Mouse (Mus musculus): ENCODE data around the gene Pcsk5. TPM values are rescaled to one million over a fixed set of nuclear protein-coding genes. Genes with fewer than 3 reads are reported as not detected.

Gene Pcsk5
- total RNA-seq, 2 experiments from 2014 or later = 18.1 to 18.5 TPM

DNA sequence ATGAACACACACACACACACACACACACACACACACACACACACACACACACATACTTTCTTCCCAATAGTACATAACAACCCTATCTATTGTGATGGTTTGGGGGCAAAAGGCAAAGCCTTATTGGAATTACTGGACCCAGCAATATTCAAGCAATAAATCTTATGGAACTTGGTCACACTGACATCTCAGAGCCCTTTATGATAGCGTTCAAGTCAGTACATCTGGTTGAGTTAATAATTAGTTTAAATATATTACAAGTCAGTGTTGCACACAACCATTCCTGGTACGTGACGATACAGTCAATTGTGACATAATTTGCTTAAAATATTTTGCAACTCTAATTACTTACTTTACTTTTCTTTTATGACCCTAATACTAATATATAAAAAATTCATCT, 22.4 kb downstream of the Pcsk5 start:
- intact Hi-C loops (cut with DNase I) = no loop called here
- DNase-seq (ENCODE audit: extremely low spot score in 1 of 2, low spot score in 2 of 2) = no peak

DNA sequence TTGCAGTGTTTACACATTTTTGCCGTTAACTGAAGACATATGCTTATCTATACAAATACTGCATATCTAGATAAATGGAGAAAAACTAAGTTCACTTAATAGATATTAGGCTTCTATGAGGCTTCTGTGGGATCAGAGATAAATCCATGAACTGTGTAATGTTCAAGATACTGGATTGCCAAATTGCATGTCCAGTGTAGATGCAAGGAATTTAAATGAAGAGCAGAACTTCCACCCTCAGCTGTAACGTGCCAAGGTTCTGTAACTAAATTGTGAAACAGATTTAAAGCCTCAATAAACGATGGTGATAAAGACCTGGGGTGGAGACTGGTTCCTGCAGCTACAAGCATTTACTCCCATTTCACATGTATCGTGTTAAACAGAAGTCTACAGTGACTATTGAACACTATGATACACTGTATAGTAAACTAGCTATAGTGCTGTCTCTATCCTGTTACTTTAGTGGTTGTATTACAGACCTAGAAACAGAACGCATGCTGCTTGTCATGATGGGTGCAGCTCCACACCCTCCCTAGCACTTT, 23.9 kb downstream of the Pcsk5 start:
- DNase-seq (ENCODE audit: extremely low spot score in 1 of 2, low spot score in 2 of 2) = no peak
- intact Hi-C loops (cut with DNase I) = no loop called here

DNA sequence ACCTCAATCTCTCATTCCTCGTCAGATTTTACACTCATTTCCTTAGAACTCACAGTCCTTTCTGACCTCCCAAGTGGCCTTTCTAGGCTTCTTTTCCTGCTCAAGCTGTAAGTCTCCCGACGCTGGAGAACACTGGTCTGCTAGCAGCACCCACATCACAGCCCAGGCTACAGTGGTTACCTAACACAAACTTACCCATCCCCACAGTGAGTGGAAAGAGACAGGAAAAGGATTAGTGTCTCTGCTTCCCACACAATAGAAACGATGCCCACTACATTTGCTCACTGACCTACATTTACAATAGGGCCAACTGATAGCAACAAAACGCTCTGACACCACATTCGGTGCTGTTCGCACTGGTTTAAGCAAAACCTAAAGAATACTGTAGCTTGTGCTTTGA, 24.8 kb downstream of the Pcsk5 start:
- DNase-seq (ENCODE audit: extremely low spot score in 1 of 2, low spot score in 2 of 2) = no peak

DNA sequence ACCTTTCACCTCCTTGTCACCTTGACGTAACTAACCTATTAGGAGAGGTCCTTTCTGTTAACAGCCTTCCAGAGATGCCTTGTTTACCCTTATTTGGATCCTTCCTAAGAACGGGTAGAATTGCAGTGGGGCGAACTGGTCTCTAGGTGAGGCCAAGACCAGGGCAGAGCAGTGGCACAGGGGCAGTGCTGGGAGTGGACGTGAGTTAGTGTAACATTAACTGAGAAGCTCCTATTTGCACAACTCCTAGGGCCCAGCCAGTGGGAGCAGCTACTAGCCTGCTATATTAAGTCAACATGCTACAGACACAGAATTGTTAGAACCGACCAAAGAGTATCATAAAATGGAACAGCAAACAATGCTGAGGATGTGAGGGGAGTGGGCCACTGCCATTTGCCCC, 30.8 kb downstream of the Pcsk5 start:
- intact Hi-C loops (cut with DNase I) = no loop called here
- no peak for DNase-seq (ENCODE audit: extremely low spot score in 1 of 2, low spot score in 2 of 2)

More for the DNA sequence above, 24.8 kb downstream of the Pcsk5 start:
- intact Hi-C loops (cut with DNase I) = no loop called here

DNA sequence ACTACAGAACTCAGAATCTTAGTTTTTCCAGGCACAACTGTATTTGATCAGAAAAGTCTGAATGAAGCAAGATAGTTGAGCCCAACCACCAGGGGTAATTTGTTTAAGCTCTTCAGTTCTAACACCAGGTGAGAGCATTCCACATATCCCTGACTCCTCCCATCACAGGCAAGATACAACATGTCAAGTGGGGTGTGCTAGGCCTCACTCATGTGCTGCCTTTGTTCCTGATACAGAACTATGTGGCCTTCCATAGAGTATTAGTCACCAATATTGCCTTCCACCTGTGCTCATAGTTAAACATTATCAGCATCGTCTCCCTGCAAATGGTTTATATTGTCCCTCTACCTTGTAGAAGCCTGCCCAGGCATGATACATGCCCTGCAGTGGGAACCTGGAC, 36.6 kb downstream of the Pcsk5 start:
- no peak for DNase-seq (ENCODE audit: extremely low spot score in 1 of 2, low spot score in 2 of 2)
- intact Hi-C loops (cut with DNase I) = no loop called here

DNA sequence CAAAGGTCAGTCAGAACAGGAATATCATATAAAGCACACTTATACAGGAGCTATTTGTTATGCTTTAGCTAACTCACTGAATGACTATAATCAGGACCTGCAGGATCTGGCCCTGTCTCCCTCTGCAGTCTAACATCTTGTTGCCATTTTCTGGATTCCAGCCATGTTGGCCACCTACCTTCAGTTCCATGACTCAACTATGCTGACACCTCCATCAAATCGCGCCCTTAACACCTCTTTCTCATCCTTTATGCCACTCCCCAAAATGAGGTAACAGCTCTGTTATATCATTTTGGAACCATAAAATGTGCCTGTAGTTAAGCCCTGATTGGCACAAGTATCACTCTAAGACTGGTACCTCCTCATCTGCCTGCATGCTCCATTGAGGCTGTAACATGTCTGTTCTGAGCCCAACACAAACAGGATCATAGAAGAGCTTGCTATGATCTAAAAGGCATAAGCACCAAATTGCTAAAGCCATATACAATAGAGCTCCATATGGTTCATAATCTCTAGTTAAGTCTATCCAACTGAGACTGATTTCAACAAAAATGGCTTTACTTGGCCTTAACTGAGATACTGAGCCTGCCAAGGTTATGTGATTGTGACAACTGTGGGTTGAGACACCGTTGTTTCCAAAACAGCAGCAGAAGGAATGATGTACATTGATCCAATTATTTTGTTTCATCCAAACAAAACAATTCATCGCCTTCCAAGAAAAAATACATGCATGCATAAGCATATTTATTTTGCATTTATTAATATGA, 37.8 kb downstream of the Pcsk5 start:
- intact Hi-C loops (cut with DNase I) = no loop called here
- no peak for DNase-seq (ENCODE audit: extremely low spot score in 1 of 2, low spot score in 2 of 2)

DNA sequence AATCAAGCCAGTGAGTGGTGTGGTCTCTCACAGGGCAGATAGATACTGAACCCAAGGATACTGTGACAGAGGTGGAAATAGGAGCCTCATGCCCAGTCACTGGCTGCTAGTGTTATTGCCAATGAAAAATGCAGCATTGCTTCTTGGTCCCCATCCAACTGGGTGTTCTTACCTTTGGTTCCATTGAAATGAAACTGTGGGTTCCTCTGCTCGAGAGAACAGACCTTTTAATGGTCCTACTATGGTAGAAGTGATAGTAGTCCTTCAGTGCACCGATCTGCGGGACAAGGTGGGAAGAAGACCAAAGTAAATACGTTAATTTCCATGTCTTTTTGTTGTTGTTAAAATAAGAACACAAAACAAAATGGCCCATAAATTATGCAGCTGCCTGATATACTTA, 44.0 kb downstream of the Pcsk5 start:
- intact Hi-C loops (cut with DNase I) = no loop called here
- DNase-seq (ENCODE audit: extremely low spot score in 1 of 2, low spot score in 2 of 2) = no peak

DNA sequence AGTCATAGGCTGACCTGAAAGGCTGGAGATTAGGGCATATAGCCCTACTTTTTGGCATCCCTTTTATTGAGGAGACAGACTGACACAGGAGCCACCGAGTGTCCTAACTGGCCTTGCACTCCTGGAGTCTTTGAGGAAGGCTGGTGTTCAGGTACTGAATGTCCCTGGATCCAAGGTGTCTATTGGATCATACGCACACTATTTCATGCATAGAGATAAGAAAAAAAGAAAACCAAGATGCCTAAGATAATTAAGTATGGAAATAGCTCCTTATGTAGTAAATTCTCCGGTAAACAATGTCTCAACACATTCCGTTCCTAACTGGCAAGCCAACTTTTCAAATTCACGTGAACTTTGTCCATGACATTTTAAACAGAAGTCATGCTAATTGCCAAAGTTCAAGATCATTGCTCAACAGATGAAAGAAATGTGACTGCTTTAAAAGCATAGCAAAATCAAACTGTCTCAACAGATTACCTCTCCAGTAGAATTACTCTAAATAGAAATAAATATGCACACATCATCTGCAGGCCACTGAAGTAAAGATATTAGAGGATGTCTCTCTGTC, 45.9 kb downstream of the Pcsk5 start:
- no peak for DNase-seq (ENCODE audit: extremely low spot score in 1 of 2, low spot score in 2 of 2)
- intact Hi-C loops (cut with DNase I) = no loop called here

DNA sequence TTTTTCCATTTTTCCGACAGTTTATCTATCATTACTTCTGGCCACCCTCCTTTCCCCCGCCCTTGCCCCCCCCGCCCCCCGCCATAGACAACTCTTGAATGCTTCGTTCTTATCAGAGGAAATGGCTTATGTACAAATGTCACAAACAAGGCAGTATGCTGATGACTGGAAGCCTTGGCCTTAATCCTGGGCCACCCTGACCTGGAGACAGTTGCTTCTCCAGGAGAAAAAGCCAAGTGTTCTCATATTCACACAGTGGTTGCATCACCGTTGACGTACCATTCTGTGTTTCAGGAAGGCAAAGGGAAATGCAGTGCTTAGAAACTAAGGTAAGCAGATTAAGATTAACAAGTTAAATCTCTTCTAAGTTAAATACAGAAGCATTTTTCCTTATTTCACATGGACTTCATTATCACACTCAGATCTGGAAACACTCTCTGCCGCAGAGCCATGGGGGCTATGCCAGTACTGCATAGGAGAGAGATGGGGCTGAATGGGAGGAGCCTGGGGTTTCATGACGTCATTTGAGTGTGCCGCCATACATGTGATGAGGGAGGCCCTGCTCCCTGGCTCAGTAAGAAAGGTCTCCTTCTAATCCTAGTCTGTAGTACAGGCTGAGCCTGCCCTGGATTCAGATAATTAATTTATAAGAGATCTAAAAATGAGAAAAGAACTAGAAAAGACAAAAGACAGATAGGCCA, 48.7 kb downstream of the Pcsk5 start:
- DNase-seq (ENCODE audit: extremely low spot score in 1 of 2, low spot score in 2 of 2) = no peak
- intact Hi-C loops (cut with DNase I) = no loop called here

DNA sequence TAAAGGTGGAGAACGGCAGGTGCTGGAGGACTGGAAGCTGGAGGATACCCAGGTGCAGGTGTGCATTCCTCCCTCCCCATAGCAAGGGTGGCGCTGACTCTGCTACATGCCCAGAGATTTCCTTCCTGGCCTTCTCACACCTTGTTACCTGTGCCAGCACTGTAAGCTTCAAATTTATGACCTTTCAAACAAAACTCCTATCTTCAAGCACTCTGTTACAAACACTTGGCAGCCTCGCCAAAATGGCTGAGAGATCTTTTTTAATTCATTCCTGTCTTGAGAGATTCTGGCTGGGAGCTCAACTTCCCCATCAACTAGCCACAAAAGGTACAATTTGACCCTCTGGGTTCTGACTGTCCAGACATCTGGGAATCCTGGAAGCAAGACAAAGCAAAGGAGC, 50.7 kb downstream of the Pcsk5 start:
- no peak for DNase-seq (ENCODE audit: extremely low spot score in 1 of 2, low spot score in 2 of 2)
- intact Hi-C loops (cut with DNase I) = no loop called here

DNA sequence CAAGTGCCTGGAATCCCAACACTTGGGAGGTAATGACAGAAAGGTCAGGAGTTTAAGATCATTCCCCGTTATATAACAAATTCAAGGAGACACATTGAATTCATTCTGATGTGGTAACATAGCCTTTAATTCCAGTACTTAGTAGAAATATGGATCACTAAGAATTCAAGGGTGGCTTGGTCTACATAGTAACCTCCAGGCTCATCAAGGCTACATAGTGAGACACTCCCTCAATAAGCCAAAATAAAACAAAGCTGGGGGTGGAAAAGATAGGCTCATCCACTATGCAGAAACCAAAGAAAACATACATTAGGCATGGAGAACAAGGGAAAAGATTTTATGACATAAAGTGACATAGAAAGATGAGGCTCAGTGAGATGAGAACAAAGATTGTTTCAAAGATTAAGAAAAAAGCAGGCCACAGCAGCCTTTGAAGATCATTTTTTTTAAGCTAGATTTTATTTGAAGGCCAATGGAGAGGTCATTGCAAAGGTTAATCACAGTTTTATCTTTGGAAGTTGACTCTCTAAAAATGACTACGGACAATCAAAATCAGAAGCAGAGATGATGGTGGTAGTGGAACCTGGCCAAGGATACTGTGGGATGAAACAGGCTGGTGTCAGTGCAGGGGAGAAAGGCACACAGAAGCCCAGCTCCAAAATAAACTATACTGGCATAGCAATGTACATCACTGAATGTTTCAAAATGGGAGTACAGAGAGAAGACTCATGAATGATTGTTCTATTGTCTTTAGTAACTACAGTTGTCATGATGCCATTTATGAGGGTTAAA, 52.8 kb downstream of the Pcsk5 start:
- intact Hi-C loops (cut with DNase I) = no loop called here
- DNase-seq (ENCODE audit: extremely low spot score in 1 of 2, low spot score in 2 of 2) = no peak

DNA sequence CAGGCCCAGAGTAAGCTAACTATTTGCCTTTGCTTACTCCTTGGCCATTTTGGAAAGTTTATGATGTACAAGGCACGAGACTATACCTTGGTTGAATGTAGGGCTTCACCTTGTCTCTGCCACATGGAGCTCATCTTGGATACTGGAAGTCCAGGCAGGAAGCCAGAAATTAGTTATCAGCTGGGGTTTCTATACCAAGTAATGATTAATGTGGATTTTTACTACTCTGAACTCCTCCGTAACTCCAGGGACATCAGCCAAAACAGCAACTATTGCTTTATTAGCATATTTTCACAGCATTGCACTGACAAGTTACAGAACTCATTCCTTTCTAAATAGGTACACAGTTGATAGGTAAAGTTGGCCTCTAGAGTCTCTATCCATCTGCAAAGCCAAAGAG, 54.2 kb downstream of the Pcsk5 start:
- DNase-seq (ENCODE audit: extremely low spot score in 1 of 2, low spot score in 2 of 2) = no peak
- intact Hi-C loops (cut with DNase I) = no loop called here

DNA sequence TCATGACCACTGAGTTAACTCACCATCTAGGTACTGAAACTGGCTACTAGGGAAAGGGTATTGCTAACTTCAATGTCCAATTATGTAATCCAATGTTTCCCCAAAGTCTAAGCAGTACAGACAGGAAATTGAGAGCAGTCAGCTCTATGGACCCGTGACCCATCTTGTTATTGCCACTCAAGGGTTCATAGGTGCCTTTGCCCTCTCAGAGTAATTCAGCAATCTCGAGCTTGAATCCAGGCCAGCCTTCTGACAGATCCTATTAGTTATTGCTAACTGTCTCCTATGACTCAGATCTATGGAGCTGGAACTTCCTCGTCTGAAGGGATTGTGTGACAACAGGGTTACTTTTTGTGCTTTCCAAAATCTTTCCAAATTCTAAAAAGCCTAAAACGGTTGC, 56.1 kb downstream of the Pcsk5 start:
- no peak for DNase-seq (ENCODE audit: extremely low spot score in 1 of 2, low spot score in 2 of 2)
- intact Hi-C loops (cut with DNase I) = no loop called here

DNA sequence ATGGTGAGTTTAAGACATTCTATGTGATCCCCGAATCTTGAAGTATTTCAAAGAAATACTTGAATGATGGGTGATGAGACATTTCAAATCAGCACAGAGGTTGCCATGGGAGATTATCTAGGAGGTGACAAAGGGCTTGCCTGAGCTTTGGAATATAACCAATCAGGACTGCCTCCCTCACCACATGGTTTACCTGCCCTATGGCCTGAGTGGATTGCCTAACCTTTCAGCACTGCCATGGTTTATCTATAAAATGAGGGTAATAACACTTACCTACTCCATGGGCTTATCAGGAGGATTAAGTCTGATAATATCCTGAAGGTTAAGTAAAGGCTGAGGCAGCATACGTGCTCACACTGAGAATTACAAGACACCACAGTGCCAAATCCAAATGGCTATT, 61.5 kb downstream of the Pcsk5 start:
- intact Hi-C loops (cut with DNase I) = no loop called here
- DNase-seq (ENCODE audit: extremely low spot score in 1 of 2, low spot score in 2 of 2) = no peak

DNA sequence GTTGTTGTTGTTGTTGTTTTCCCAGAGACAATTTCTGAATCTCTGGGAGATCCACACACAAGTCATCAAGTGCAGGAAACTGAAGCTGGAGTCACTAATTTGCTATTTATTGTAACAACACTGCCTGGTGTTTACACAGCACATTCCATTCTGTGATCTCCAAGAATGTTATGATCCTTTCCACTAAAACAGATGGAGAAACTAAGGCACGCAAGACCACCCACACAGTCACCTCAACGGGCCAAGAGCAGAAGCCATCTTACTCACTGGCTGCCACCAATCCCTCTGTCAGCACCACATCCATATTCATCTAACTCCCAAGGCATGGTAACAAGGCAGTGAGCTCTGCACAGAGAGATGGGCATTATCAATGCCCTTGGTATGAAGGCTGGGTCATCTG, 62.3 kb downstream of the Pcsk5 start:
- intact Hi-C loops (cut with DNase I) = no loop called here
- DNase-seq (ENCODE audit: extremely low spot score in 1 of 2, low spot score in 2 of 2) = no peak

DNA sequence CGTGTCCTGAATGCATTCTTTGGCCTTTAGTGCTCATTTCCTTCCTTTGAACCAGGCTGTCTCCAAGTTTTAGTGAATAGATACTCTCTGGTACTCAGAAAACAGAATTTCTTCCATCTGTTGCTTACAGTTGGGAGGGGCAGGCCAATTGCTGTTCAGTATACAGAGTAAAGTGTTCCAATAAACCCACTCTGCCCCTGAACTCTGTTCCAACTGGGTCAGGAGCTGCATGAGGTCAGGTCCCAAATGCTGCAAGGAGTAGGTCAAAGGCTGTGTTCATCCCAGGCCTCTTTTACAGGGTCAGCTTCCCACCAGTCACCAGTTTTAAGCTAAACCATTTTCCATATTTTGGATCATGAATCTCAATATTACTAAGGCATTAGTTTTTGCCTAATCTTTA, 63.4 kb downstream of the Pcsk5 start:
- no peak for DNase-seq (ENCODE audit: extremely low spot score in 1 of 2, low spot score in 2 of 2)
- intact Hi-C loops (cut with DNase I) = no loop called here

DNA sequence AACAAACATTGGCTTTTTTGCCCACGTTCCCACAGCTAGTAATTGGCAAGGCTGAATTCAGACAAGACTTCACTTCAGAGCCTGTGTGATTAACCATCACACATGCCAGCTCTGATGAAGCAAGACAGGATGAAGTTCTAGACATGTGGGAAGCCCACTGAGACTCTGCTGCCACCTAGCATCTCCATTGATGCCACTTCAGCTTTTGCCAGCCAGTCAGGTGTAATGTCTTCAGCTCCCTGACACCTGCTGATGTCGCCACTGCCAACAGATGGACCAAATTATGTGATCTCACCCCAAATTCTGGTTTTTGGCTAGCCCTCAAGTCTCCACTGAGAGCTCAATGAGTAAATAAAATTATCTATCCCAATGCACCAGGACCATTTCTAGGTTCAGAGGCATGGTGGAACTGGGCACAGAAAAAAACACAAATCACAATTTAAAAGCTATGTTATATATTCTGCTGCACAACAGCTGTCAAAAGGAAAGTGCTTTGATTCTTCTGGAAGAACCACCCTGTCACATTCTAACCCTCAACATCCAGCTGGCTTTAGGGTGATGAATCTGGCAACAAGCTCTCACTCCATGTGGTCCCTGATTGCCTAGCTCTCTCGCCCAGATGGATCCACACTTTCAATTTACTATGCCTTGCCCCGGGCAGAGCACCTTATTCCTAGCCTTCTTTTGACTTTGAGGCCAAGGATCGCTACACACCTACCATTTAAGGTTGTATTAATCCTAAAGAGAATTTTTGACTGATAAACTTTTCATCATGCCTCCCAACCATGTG, 67.6 kb downstream of the Pcsk5 start:
- intact Hi-C loops (cut with DNase I) = no loop called here

DNA sequence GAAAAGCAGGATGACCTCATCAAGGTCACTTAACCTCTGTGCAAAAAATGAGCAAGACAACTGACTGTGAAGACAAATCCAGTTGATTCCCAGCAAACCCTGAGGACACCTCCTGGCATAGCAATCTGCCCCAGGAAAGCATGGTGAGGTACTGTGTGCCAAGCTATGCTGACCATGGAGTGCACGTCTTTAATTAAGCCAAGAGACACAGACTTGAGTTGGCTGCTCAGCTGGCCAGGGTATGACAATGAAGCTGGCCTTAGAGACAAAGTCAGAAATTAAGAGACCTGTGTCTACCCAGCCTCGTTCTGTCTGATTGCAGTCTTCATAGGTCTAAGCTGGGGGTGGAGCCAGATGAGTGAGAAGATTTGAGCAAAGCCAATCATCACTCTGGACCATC, 72.4 kb downstream of the Pcsk5 start:
- DNase-seq (ENCODE audit: extremely low spot score in 1 of 2, low spot score in 2 of 2) = no peak
- intact Hi-C loops (cut with DNase I) = no loop called here

More for the DNA sequence above, 67.6 kb downstream of the Pcsk5 start:
- no peak for DNase-seq (ENCODE audit: extremely low spot score in 1 of 2, low spot score in 2 of 2)

DNA sequence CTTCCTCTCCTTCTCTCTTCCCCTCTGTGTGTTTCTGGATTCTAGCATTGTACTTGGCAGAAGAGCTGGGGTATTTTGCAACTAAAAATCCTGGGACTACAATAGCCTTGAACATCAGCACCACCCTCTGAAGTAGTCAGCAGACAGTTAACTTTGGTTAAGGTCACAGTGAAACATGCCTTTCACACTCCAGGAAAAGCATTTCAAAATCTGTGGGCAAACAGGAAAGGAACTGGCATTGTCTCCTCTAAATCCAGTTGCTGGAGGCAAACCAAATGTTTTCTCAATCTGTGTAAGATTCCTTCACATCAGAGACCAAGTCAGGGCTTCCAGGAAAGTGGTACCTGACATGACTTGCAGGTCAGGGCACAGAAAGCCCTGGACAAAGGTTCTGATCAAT, 74.7 kb downstream of the Pcsk5 start:
- no peak for DNase-seq (ENCODE audit: extremely low spot score in 1 of 2, low spot score in 2 of 2)
- intact Hi-C loops (cut with DNase I) = no loop called here

Measured in left cerebral cortex, postnatal 10 days (tissue).